Mouse (Mus musculus): Measurements from ENCODE around the gene Ssty1. TPM values are rescaled to one million over a fixed set of nuclear protein-coding genes. Genes with fewer than 3 reads are reported as not detected.
"Not testable (repeated sequence)": the region's sequence is repeated elsewhere in the genome, so short reads cannot be mapped to it uniquely, and the experiment has no call there.

The Ssty1 gene
- not detected for total RNA-seq (2021)
- long read RNA-seq, experiment 1, result 0 reads
- long read RNA-seq, experiment 2, result 0 reads

- not testable (repeated sequence) for DNase-seq (ENCODE audit: low spot score in 2 of 2)
Measured at GRCm38 (mm10) chrY:18088816-18089215, at the start of gene Ssty1. Gene Ssty1, plus strand, starts transcription at chrY:18089116.

- DNase-seq (ENCODE audit: low spot score in 2 of 2), result not testable (repeated sequence)
Measured at GRCm38 (mm10) chrY:18061712-18062111, 27.2 kb upstream of the Ssty1 start, which contains the start of gene Gm21764. Gene Gm21764, minus strand, starts transcription at chrY:18061812.

Other genes starting within 250 kb of the Ssty1 start
- not detected for gene Gm21904, start 242.8 kb upstream of the Ssty1 start, total RNA-seq (2021)
- gene Gm20772, start 214.4 kb upstream of the Ssty1 start, total RNA-seq (2021), result not detected
- not detected for gene Gm20831, start 214.4 kb upstream of the Ssty1 start, total RNA-seq (2021)
- gene Srsy, start 151.8 kb upstream of the Ssty1 start, total RNA-seq (2021), result not detected
- gene Gm21764, start 27.3 kb upstream of the Ssty1 start, total RNA-seq (2021), result not detected

All from adrenal gland, adult 18-20 months (tissue).